Mouse (Mus musculus) leukemia stem cell, adult 10-12 weeks (primary cell): ENCODE measurements around the gene Ocln. TPM values are rescaled to one million over a fixed set of nuclear protein-coding genes. Genes with fewer than 3 reads are reported as not detected.

Experiments used
- polyA plus RNA-seq: library from polyadenylated mRNA; stranded (reverse); fragments of >175 nt; gene quantifications from 2 replicates; pipeline ENCODE4 v1.2.3, GENCODE M21; 2012; ENCODE audit warnings: low replicate concordance

The Ocln gene
- 0.07 TPM in 1 of 2 replicates, not detected in the other for polyA plus RNA-seq

GRCm38 (mm10) chr13:100552369-100553041, at the start of gene Ocln:
Gene Ocln (minus strand): TSS chr13:100552718.

GRCm38 (mm10) chr13:100492061-100492787, 60.3 kb downstream of the Ocln start, which contains the start of gene Gtf2h2:
Gene Gtf2h2 (minus strand): TSS chr13:100492579.

GRCm38 (mm10) chr13:100452415-100453127, 99.9 kb downstream of the Ocln start, which contains the start of gene Naip1:
Gene Naip1 (minus strand): TSS chr13:100452869.

Other genes starting within 250 kb of the Ocln start
- 0.05 TPM in 1 of 2 replicates, not detected in the other for gene Naip6, start 235.0 kb downstream of the Ocln start, polyA plus RNA-seq
- gene Naip1, start 99.8 kb downstream of the Ocln start, polyA plus RNA-seq: not detected in 2 replicates
- gene Gtf2h2, start 60.1 kb downstream of the Ocln start, polyA plus RNA-seq: 8.7 and 13.6 TPM in 2 replicates
- gene Marveld2, start 64.3 kb upstream of the Ocln start, polyA plus RNA-seq: 0.08 and 0.20 TPM in 2 replicates
- gene Ak6, start 98.3 kb upstream of the Ocln start, polyA plus RNA-seq: 13.4 and 23.8 TPM in 2 replicates
- 16.3 and 17.7 TPM in 2 replicates for gene Rad17, start 98.3 kb upstream of the Ocln start, polyA plus RNA-seq
- gene Taf9, start 98.9 kb upstream of the Ocln start, polyA plus RNA-seq: 2.6 and 13.8 TPM in 2 replicates
- 0.13 TPM in 1 of 2 replicates, not detected in the other for gene Ccdc125, start 117.0 kb upstream of the Ocln start, polyA plus RNA-seq
- gene Cdk7, start 178.2 kb upstream of the Ocln start, polyA plus RNA-seq: 4.2 and 16.5 TPM in 2 replicates
- 41.8 and 55.9 TPM in 2 replicates for gene Mrps36, start 191.9 kb upstream of the Ocln start, polyA plus RNA-seq
- 6.5 and 15.5 TPM in 2 replicates for gene Cenph, start 223.2 kb upstream of the Ocln start, polyA plus RNA-seq
- 2.7 and 4.5 TPM in 2 replicates for gene Ccnb1, start 233.9 kb upstream of the Ocln start, polyA plus RNA-seq